Mouse (Mus musculus) cerebral cortex, adult 2 months (tissue): ENCODE results near the gene Scarb1.

Experiments used
- WGBS: fragments of 180-500 bp; shearing (Covaris S2); methylation state at CpG from one replicate; pipeline ENCODE4 v1.1.7; 2018; 5-methylcytosine and 5-hydroxymethylcytosine counted together

Gene Scarb1

GRCm38 (mm10) chr5:125306372-125306771 lies 34.5 kb downstream of the Scarb1 start:
- 76% methylated on average over 7 of the region's 7 CpGs for WGBS

GRCm38 (mm10) chr5:125305229-125306081 lies 35.4 kb downstream of the Scarb1 start:
- 65% methylated on average over 14 of the region's 14 CpGs for WGBS

GRCm38 (mm10) chr5:125304245-125304856 lies 36.5 kb downstream of the Scarb1 start:
- WGBS: 51% methylated on average over 18 of the region's 18 CpGs

- 98% methylated on average over 6 of the region's 6 CpGs for WGBS
Measured at GRCm38 (mm10) chr5:125303055-125303454, 37.8 kb downstream of the Scarb1 start.

- WGBS: 87% methylated on average over 9 of the region's 9 CpGs
Measured at GRCm38 (mm10) chr5:125298234-125298633, 42.7 kb downstream of the Scarb1 start.

- 93% methylated on average over 7 of the region's 7 CpGs for WGBS
Measured at GRCm38 (mm10) chr5:125297171-125297570, 43.7 kb downstream of the Scarb1 start.

GRCm38 (mm10) chr5:125292951-125293350 lies 47.9 kb downstream of the Scarb1 start:
- 65% methylated on average over 7 of the region's 7 CpGs for WGBS

- WGBS: 85% methylated on average over 8 of the region's 8 CpGs
Measured at GRCm38 (mm10) chr5:125291895-125292294, 49.0 kb downstream of the Scarb1 start.

GRCm38 (mm10) chr5:125291387-125291786 lies 49.5 kb downstream of the Scarb1 start:
- WGBS: 93% methylated on average over 10 of the region's 10 CpGs

- 97% methylated on average over 9 of the region's 9 CpGs for WGBS
Measured at GRCm38 (mm10) chr5:125287053-125287655, 53.7 kb downstream of the Scarb1 start.

GRCm38 (mm10) chr5:125286090-125286489 lies 54.8 kb downstream of the Scarb1 start:
- WGBS: 87% methylated on average over 11 of the region's 11 CpGs

- WGBS: 29% methylated on average over 35 of the region's 35 CpGs
Measured at GRCm38 (mm10) chr5:125283748-125284640, 56.9 kb downstream of the Scarb1 start.

- 56% methylated on average over 7 of the region's 7 CpGs for WGBS
Measured at GRCm38 (mm10) chr5:125279216-125279615, 61.7 kb downstream of the Scarb1 start.

GRCm38 (mm10) chr5:125278314-125278713 lies 62.6 kb downstream of the Scarb1 start:
- WGBS: 23% methylated on average over 6 of the region's 6 CpGs

GRCm38 (mm10) chr5:125277313-125277712 lies 63.6 kb downstream of the Scarb1 start:
- 94% methylated on average over 6 of the region's 6 CpGs for WGBS

- 80% methylated on average over 4 of the region's 4 CpGs for WGBS
Measured at GRCm38 (mm10) chr5:125276765-125277164, 64.1 kb downstream of the Scarb1 start.

- WGBS: 92% methylated on average over 8 of the region's 8 CpGs
Measured at GRCm38 (mm10) chr5:125275315-125275714, 65.6 kb downstream of the Scarb1 start.

GRCm38 (mm10) chr5:125274773-125275172 lies 66.1 kb downstream of the Scarb1 start:
- WGBS: 91% methylated on average over 3 of the region's 3 CpGs

- 63% methylated on average over 2 of the region's 2 CpGs for WGBS
Measured at GRCm38 (mm10) chr5:125274182-125274581, 66.7 kb downstream of the Scarb1 start.

GRCm38 (mm10) chr5:125273666-125274109 lies 67.2 kb downstream of the Scarb1 start:
- WGBS: 9% methylated on average over 8 of the region's 8 CpGs

GRCm38 (mm10) chr5:125272231-125272988 lies 68.5 kb downstream of the Scarb1 start:
- WGBS: 87% methylated on average over 10 of the region's 10 CpGs
